Mouse (Mus musculus) MEL (cell line): Measurements from ENCODE around the gene Vps13d. TPM values are rescaled to one million over a fixed set of nuclear protein-coding genes. Genes with fewer than 3 reads are reported as not detected.

Experiments used
- DNase-seq: peaks from one replicate; pipeline ENCODE4 v3.0.0; 2011; ENCODE audit warnings: low read depth, low spot score
- H3K27ac ChIP-seq: 2 replicates; pipeline ENCODE4 v1.5.1; 2012; ENCODE audit warnings: low read depth, mild to moderate bottlenecking, control low read depth, low read length, moderate library complexity; ENCODE audit not compliant: control insufficient read depth
- H3K27me3 ChIP-seq, 2 experiments: fragments of 150-350 bp in 1 of 2; sonication (generic) in 1 of 2; 2 replicates each; pipeline ENCODE4 v1.6.1; 2012; ENCODE audit warnings: low read length in 2 of 2, mild to moderate bottlenecking in 2 of 2, improper control_type of control experiment in 1 of 2, moderate library complexity in 1 of 2; ENCODE audit not compliant: insufficient read depth in 2 of 2, control insufficient read depth in 1 of 2
- H3K36me3 ChIP-seq, 2 experiments: 2 replicates each; pipeline ENCODE4 v1.6.1; 2012 to 2014; ENCODE audit warnings: low read length in 2 of 2, improper control_type of control experiment in 1 of 2, inconsistent platforms in 1 of 2, mild to moderate bottlenecking in 1 of 2; ENCODE audit not compliant: insufficient read depth in 2 of 2, control insufficient read depth in 1 of 2
- H3K4me1 ChIP-seq, 2 experiments: fragments of 150-350 bp in 1 of 2; sonication (generic) in 1 of 2; 2 replicates each; pipeline ENCODE4 v1.6.1; 2012; ENCODE audit warnings: low read length in 2 of 2, improper control_type of control experiment in 1 of 2, mild to moderate bottlenecking in 1 of 2; ENCODE audit not compliant: insufficient read depth in 2 of 2, control insufficient read depth in 1 of 2
- H3K4me3 ChIP-seq, 2 experiments: fragments of 150-350 bp in 1 of 2; sonication (generic) in 1 of 2; 2 replicates each; pipeline ENCODE4 v1.5.1; 2012; ENCODE audit warnings: low read depth in 2 of 2, low read length in 2 of 2, mild to moderate bottlenecking in 2 of 2, moderate library complexity in 2 of 2, control low read depth in 1 of 2, improper control_type of control experiment in 1 of 2; ENCODE audit not compliant: control insufficient read depth in 1 of 2, insufficient read depth in 1 of 2
- H3K79me2 ChIP-seq: 2 replicates; pipeline ENCODE4 v1.6.1; 2012; ENCODE audit warnings: mild to moderate bottlenecking, low read length, moderate library complexity; ENCODE audit not compliant: control insufficient read depth, poor library complexity, insufficient read depth
- H3K9ac ChIP-seq: 2 replicates; pipeline ENCODE4 v1.6.1; 2012; ENCODE audit warnings: low read depth, mild to moderate bottlenecking, control low read depth, low read length, moderate library complexity; ENCODE audit not compliant: control insufficient read depth, poor library complexity, severe bottlenecking
- H3K9me3 ChIP-seq: fragments of 150-350 bp; sonication (generic); replicated peaks from 2 replicates; pipeline ENCODE4 v1.6.1; 2012; ENCODE audit warnings: mild to moderate bottlenecking, low read length, improper control_type of control experiment, moderate library complexity; ENCODE audit not compliant: insufficient read depth
- BHLHE40 ChIP-seq: IDR thresholded peaks from 2 replicates; pipeline ENCODE4 v1.6.1; 2012; ENCODE audit warnings: low read depth, mild to moderate bottlenecking, inconsistent platforms, low read length, improper control_type of control experiment, borderline replicate concordance
- CHD1 ChIP-seq: IDR thresholded peaks from 2 replicates; pipeline ENCODE4 v1.6.1; 2012; ENCODE audit warnings: low read depth, mild to moderate bottlenecking, inconsistent platforms, low read length, improper control_type of control experiment
- CHD2 ChIP-seq: IDR thresholded peaks from 2 replicates; pipeline ENCODE4 v1.6.1; 2011; ENCODE audit warnings: low read length, improper control_type of control experiment
- CTCF ChIP-seq, 3 experiments: IDR thresholded peaks in 2 of 3; conservative IDR thresholded peaks in 1 of 3; 2 replicates each; pipeline ENCODE4 v1.5.1; 2011 to 2012; ENCODE audit warnings: low read length in 3 of 3, low read depth in 2 of 3, mild to moderate bottlenecking in 2 of 3, improper control_type of control experiment in 1 of 3, inconsistent platforms in 1 of 3, mixed read lengths in 1 of 3, moderate library complexity in 1 of 3; ENCODE audit not compliant: control insufficient read depth in 1 of 3, insufficient read depth in 1 of 3, poor library complexity in 1 of 3, severe bottlenecking in 1 of 3
- E2F4 ChIP-seq: IDR thresholded peaks from 2 replicates; pipeline ENCODE4 v1.6.1; 2011; ENCODE audit warnings: low read depth, low read length, improper control_type of control experiment, borderline replicate concordance
- ELF1 ChIP-seq: IDR thresholded peaks from 2 replicates; pipeline ENCODE4 v1.6.1; 2014; ENCODE audit warnings: low read depth, mild to moderate bottlenecking, inconsistent platforms, low read length, improper control_type of control experiment, moderate library complexity
- EP300 ChIP-seq, 2 experiments: IDR thresholded peaks; 2 replicates each; pipeline ENCODE4 v1.6.1; 2011; ENCODE audit warnings: improper control_type of control experiment in 2 of 2, low read length in 2 of 2, low read depth in 1 of 2, mild to moderate bottlenecking in 1 of 2
- ETS1 ChIP-seq: IDR thresholded peaks from 2 replicates; pipeline ENCODE4 v1.6.1; 2012; ENCODE audit warnings: low read depth, mild to moderate bottlenecking, inconsistent platforms, low read length, improper control_type of control experiment, moderate library complexity
- GABPA ChIP-seq: IDR thresholded peaks from 2 replicates; pipeline ENCODE4 v1.6.1; 2012; ENCODE audit warnings: low read depth, mild to moderate bottlenecking, inconsistent platforms, low read length, improper control_type of control experiment, moderate library complexity
- GATA1 ChIP-seq: IDR thresholded peaks from 2 replicates; pipeline ENCODE4 v1.6.1; 2011; ENCODE audit warnings: low read depth, low read length, improper control_type of control experiment
- HCFC1 ChIP-seq: IDR thresholded peaks from 2 replicates; pipeline ENCODE4 v1.6.1; 2012; ENCODE audit warnings: low read depth, mild to moderate bottlenecking, inconsistent platforms, low read length, improper control_type of control experiment, moderate library complexity
- JUND ChIP-seq: IDR thresholded peaks from 2 replicates; pipeline ENCODE4 v1.6.1; 2011; ENCODE audit warnings: low read depth, mild to moderate bottlenecking, improper control_type of control experiment, low read length
- KAT2A ChIP-seq: conservative IDR thresholded peaks from 2 replicates; pipeline ENCODE4 v1.6.1; 2012; ENCODE audit warnings: low read depth, low read length, improper control_type of control experiment, inconsistent platforms
- MAFK ChIP-seq: IDR thresholded peaks from 2 replicates; pipeline ENCODE4 v1.6.1; 2011; ENCODE audit warnings: low read depth, mild to moderate bottlenecking, low read length, improper control_type of control experiment, borderline replicate concordance
- MAX ChIP-seq: IDR thresholded peaks from 2 replicates; pipeline ENCODE4 v1.6.1; 2011; ENCODE audit warnings: low read length, improper control_type of control experiment
- MAZ ChIP-seq: IDR thresholded peaks from 2 replicates; pipeline ENCODE4 v1.6.1; 2012; ENCODE audit warnings: low read depth, mild to moderate bottlenecking, inconsistent platforms, low read length, improper control_type of control experiment
- MXI1 ChIP-seq: IDR thresholded peaks from 2 replicates; pipeline ENCODE4 v1.6.1; 2011; ENCODE audit warnings: mild to moderate bottlenecking, low read depth, low read length, improper control_type of control experiment
- MYB ChIP-seq: IDR thresholded peaks from 2 replicates; pipeline ENCODE4 v1.6.1; 2011; ENCODE audit warnings: mild to moderate bottlenecking, low read depth, low read length, improper control_type of control experiment
- MYC ChIP-seq: IDR thresholded peaks from 2 replicates; pipeline ENCODE4 v1.6.1; 2011; ENCODE audit warnings: low read depth, mild to moderate bottlenecking, low read length, improper control_type of control experiment, moderate library complexity
- NELFE ChIP-seq: IDR thresholded peaks from 2 replicates; pipeline ENCODE4 v1.6.1; 2011; ENCODE audit warnings: low read depth, low read length, improper control_type of control experiment
- NRF1 ChIP-seq: IDR thresholded peaks from 2 replicates; pipeline ENCODE4 v1.6.1; 2014; ENCODE audit warnings: low read depth, mild to moderate bottlenecking, inconsistent platforms, low read length, improper control_type of control experiment, moderate library complexity; ENCODE audit not compliant: poor library complexity, insufficient read depth, severe bottlenecking
- POLR2A ChIP-seq, 2 experiments: IDR thresholded peaks; 2 replicates each; pipeline ENCODE4 v1.6.1; 2011 to 2012; ENCODE audit warnings: low read length in 2 of 2, mild to moderate bottlenecking in 2 of 2, control low read depth in 1 of 2, improper control_type of control experiment in 1 of 2, low read depth in 1 of 2, moderate library complexity in 1 of 2; ENCODE audit not compliant: control insufficient read depth in 1 of 2, insufficient read depth in 1 of 2, poor library complexity in 1 of 2
- POLR2AphosphoS2 ChIP-seq: IDR thresholded peaks from 2 replicates; pipeline ENCODE4 v1.6.1; 2011; ENCODE audit warnings: low read length, improper control_type of control experiment
- POLR2AphosphoS5 ChIP-seq: IDR thresholded peaks from 2 replicates; pipeline ENCODE4 v1.6.1; 2012; ENCODE audit warnings: low read depth, borderline replicate concordance, mild to moderate bottlenecking, inconsistent platforms, low read length, moderate library complexity, mixed read lengths
- RAD21 ChIP-seq: IDR thresholded peaks from 2 replicates; pipeline ENCODE4 v1.6.1; 2011; ENCODE audit warnings: mild to moderate bottlenecking, low read depth, low read length, improper control_type of control experiment
- RCOR1 ChIP-seq: IDR thresholded peaks from 2 replicates; pipeline ENCODE4 v1.6.1; 2012; ENCODE audit warnings: low read depth, mild to moderate bottlenecking, inconsistent platforms, low read length, improper control_type of control experiment
- SIN3A ChIP-seq: IDR thresholded peaks from 2 replicates; pipeline ENCODE4 v1.6.1; 2012; ENCODE audit warnings: low read length, improper control_type of control experiment, inconsistent platforms
- SMC3 ChIP-seq: IDR thresholded peaks from 2 replicates; pipeline ENCODE4 v1.6.1; 2011; ENCODE audit warnings: low read depth, low read length, improper control_type of control experiment
- TAL1 ChIP-seq: IDR thresholded peaks from 2 replicates; pipeline ENCODE4 v1.6.1; 2012; ENCODE audit warnings: mild to moderate bottlenecking, inconsistent platforms, low read length, moderate library complexity, mixed read lengths
- TBP ChIP-seq: IDR thresholded peaks from 2 replicates; pipeline ENCODE4 v1.8.0; 2011; ENCODE audit warnings: low read depth, low read length, improper control_type of control experiment
- TCF12 ChIP-seq: IDR thresholded peaks from 2 replicates; pipeline ENCODE4 v1.6.1; 2014; ENCODE audit warnings: low read depth, mild to moderate bottlenecking, inconsistent platforms, low read length, improper control_type of control experiment, moderate library complexity
- UBTF ChIP-seq: IDR thresholded peaks from 2 replicates; pipeline ENCODE4 v1.6.1; 2012; ENCODE audit warnings: low read depth, mild to moderate bottlenecking, inconsistent platforms, low read length, improper control_type of control experiment, moderate library complexity, borderline replicate concordance; ENCODE audit not compliant: insufficient read depth
- USF1 ChIP-seq: IDR thresholded peaks from 2 replicates; pipeline ENCODE4 v1.6.1; 2014; ENCODE audit warnings: low read depth, mild to moderate bottlenecking, inconsistent platforms, low read length, improper control_type of control experiment, moderate library complexity
- USF2 ChIP-seq, 2 experiments: IDR thresholded peaks; 2 replicates each; pipeline ENCODE4 v1.6.1; 2011 to 2012; ENCODE audit warnings: improper control_type of control experiment in 2 of 2, low read length in 2 of 2, borderline replicate concordance in 1 of 2, inconsistent platforms in 1 of 2, low read depth in 1 of 2, mild to moderate bottlenecking in 1 of 2; ENCODE audit not compliant: insufficient read depth in 1 of 2
- ZC3H11A ChIP-seq: IDR thresholded peaks from 2 replicates; pipeline ENCODE4 v1.6.1; 2012; ENCODE audit warnings: low read depth, mild to moderate bottlenecking, inconsistent platforms, low read length, improper control_type of control experiment
- ZKSCAN1 ChIP-seq: IDR thresholded peaks from 2 replicates; pipeline ENCODE4 v1.6.1; 2012; ENCODE audit warnings: low read depth, mild to moderate bottlenecking, inconsistent platforms, low read length, improper control_type of control experiment, moderate library complexity
- ZMIZ1 ChIP-seq: IDR thresholded peaks from 2 replicates; pipeline ENCODE4 v1.6.1; 2012; ENCODE audit warnings: low read depth, mild to moderate bottlenecking, inconsistent platforms, low read length, improper control_type of control experiment, moderate library complexity
- ZNF384 ChIP-seq: IDR thresholded peaks from 2 replicates; pipeline ENCODE4 v1.6.1; 2012; ENCODE audit warnings: low read depth, mild to moderate bottlenecking, inconsistent platforms, low read length, improper control_type of control experiment
- polyA plus RNA-seq, 2 experiments: library from polyadenylated mRNA; stranded (reverse) in 1 of 2; unstranded in 1 of 2; fragments of >175 nt in 1 of 2; fragments of >200 nt in 1 of 2; gene quantifications; 2 replicates each; pipeline versions ENCODE4 v1.2.1 to v1.2.4; 2012; ENCODE audit warnings: low replicate concordance in 2 of 2, low read depth in 1 of 2; ENCODE audit not compliant: insufficient read length in 2 of 2, insufficient read depth in 1 of 2, missing spikeins in 1 of 2
- total RNA-seq: library from RNA; depleted of rRNA; stranded (reverse); fragments of 300-350 nt; gene quantifications from 2 replicates; pipeline ENCODE4 v1.2.3, GENCODE M21; 2012

Vps13d gene
- total and polyA plus RNA-seq, 3 experiments, result 8.9 to 14.5 (median 13.2) TPM

DNA sequence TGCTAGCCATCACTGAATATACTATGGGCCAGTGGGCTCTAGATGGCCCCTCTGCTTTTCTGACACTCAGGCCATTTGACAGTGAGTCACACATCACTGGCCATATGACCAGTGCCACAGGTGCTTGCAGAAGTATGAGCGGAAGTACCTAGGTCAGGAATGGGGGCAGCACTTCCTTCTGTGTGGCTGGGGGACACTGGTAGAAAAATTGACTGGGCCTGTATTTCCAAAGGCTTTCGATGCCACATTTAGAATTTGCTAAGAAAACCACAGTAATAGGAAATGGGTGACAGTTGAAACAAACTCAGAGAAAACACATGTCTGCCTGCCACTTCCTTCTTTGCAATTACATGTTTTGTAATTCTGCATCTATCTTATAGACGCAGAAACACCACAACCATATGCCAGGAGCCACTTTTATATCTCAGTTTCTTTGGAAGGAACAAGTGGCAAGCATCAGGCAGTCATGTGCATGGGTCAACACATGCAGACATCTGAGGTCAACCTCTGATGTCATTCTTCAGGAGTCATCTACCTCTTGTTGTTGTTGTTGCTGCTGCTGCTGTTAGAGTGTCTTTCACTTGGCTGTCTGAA lies 175.6 kb downstream of the Vps13d start:
- no peaks in the 10 kb centered on the region for H3K27me3 ChIP-seq
- peak overlapping the region; percentile 37 for H3K27ac ChIP-seq
- H3K4me1 ChIP-seq, result peaks cover 0 to 11% of the 10 kb centered on the region in 2 experiments; a peak in 3 of 4 replicates
- H3K9me3 ChIP-seq, result no peaks in the 10 kb centered on the region
- peak; percentile 46 for DNase-seq
- H3K9ac ChIP-seq, result no peak overlapping the region
- no peaks in the 10 kb centered on the region for H3K79me2 ChIP-seq
- peaks cover 2 to 6% of the 10 kb centered on the region in 2 experiments for H3K36me3 ChIP-seq
- no peak overlapping the region for H3K4me3 ChIP-seq
- TF ChIP-seq BHLHE40 (peak; percentile 61), USF2 (IDR thresholded peaks at IDR 0.05; ENCODE audit: borderline replicate concordance in 1 of 2, insufficient read depth in 1 of 2, low read depth in 1 of 2, low read length in 2 of 2) (no peak), NRF1 (no peak), JUND (no peak), CHD2 (no peak), TAL1 (peak; percentile 53), KAT2A (no peak), GATA1 (no peak), NELFE (no peak), MAFK (no peak), USF1 (no peak), MAX (peak; percentile 31; the same call in 1 of the 2 replicates), MYC (0 out of 2 replicates have a peak, but pooled peaks have one; percentile 15), EP300 (IDR thresholded peaks at IDR 0.05; ENCODE audit: low read depth in 1 of 2, low read length in 2 of 2) (peak; percentile 60 to 78), ELF1 (no peak), MAZ (no peak), ZC3H11A (no peak), CHD1 (no peak), ZNF384 (no peak), HCFC1 (no peak), MXI1 (peak; percentile 74), POLR2A (IDR thresholded peaks at IDR 0.05; ENCODE audit: control insufficient read depth in 1 of 2, insufficient read depth in 1 of 2, low read depth in 1 of 2, low read length in 2 of 2, poor library complexity in 1 of 2) (no peak), ETS1 (peak; percentile 82), E2F4 (no peak), SIN3A (peak; percentile 69), UBTF (no peak), TCF12 (peak; percentile 79), POLR2AphosphoS2 (no peak), RAD21 (no peak), MYB (peak; percentile 69), ZKSCAN1 (no peak), CTCF (IDR thresholded peaks at IDR 0.05 in 2 of 3, conservative IDR thresholded peaks at IDR 0.05 in 1 of 3; ENCODE audit: control insufficient read depth in 1 of 3, insufficient read depth in 1 of 3, low read depth in 2 of 3, low read length in 3 of 3, poor library complexity in 1 of 3, severe bottlenecking in 1 of 3) (no peak), SMC3 (no peak), RCOR1 (no peak), TBP (no peak), GABPA (no peak), POLR2AphosphoS5 (no peak), ZMIZ1 (no peak)
